Mouse (Mus musculus) neutrophil, adult 65 days (primary cell): ENCODE data around the gene Rpl21. TPM values are rescaled to one million over a fixed set of nuclear protein-coding genes. Genes with fewer than 3 reads are reported as not detected.

Source experiments
- total RNA-seq: library from RNA; stranded (reverse); gene quantifications from 2 replicates; pipeline ENCODE4 v1.2.4, GENCODE M21; 2023

Rpl21 gene
- 121 and 149 TPM in 2 replicates for total RNA-seq

DNA sequence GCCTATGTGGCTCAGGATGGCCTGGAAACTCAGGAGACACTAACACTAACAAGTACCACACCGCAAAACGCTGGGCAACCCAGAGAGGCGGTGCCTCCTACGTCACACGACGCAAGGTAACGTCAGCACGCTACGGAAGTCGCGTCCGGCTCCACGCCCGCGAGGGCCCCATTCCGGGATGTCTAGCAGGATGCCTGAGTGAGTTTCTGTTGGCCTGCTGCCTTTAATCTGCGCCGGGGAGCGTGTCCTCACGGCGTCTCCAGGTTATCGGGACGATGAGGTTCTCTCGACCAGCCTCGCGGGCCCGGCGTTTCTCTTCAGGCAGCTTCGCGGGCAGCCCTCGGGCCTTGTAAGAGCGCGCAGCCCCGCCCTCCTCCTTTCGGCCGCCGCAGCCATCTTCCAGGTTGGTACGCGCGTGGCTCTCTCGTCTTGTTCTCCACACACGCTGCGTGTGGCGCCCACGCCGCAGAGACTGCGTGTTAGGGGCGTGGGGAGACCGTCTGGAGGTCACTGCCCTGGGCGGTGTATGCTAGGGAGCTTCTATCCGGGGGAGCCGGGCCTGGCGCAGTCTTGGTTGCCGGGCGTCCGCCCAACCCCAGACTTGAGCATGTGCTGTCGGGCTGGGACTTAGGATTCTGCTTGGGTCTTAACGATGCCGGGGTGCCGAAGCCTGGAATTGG, at the start of gene Rpl21:
TSS of gene Rpl21 (plus strand) at position 122 of the 680 bp plus-strand sequence.

GRCm38 (mm10) chr5:146794853-146795252, 37.8 kb upstream of the Rpl21 start, which contains the start of gene Usp12:
Gene Usp12, minus strand, starts transcription at chr5:146795006.

DNA sequence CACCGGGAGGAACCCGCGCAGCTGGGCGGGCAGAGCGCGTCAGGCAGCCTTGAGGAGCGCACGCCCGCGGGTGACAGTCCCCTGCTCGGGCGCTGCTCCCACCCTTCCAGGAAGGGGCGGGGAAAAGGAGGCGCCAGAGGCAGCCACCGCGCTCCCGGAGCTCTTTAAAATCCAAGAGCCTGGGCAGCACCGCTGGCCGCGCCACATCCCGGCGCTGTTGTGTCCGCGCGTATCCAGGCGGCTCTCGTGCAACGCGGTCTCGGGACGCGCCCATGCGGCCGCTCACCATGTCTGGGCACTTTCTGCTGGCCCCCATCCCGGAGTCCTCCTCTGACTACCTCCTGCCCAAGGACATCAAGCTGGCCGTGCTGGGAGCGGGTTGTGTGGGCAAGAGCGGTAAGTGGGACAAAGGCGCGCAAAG, 12.3 kb downstream of the Rpl21 start, which contains the start of gene Rasl11a:
TSS of gene Rasl11a (plus strand) at position 127 of the 421 bp plus-strand sequence.

Other genes starting within 250 kb of the Rpl21 start
- not detected in 2 replicates for gene Gpr12, start 247.7 kb upstream of the Rpl21 start, total RNA-seq
- gene Usp12, start 37.9 kb upstream of the Rpl21 start, total RNA-seq = 19.5 and 22.1 TPM in 2 replicates
- not detected in 2 replicates for gene Rasl11a, start 12.2 kb downstream of the Rpl21 start, total RNA-seq
- gene Gtf3a, start 115.8 kb downstream of the Rpl21 start, total RNA-seq = 12.3 TPM in 2 replicates
- 7.4 and 8.6 TPM in 2 replicates for gene Mtif3, start 130.9 kb downstream of the Rpl21 start, total RNA-seq
- 3.2 and 4.2 TPM in 2 replicates for gene Lnx2, start 243.7 kb downstream of the Rpl21 start, total RNA-seq
- gene Polr1d, start 244.2 kb downstream of the Rpl21 start, total RNA-seq = 51.9 and 57.2 TPM in 2 replicates